Mouse (Mus musculus) forebrain, embryonic 11.5 days (tissue): ENCODE measurements at regions not wholly inside any gene's neighbourhood (a gene's known extent, or its start where the extent isn't known, plus 50 kb on each side); places are given as distances from the start of the nearest gene placed in this dataset.

ENCODE experiments used
- ATAC-seq: fragments of 200-750 bp; cut with Nextera tagmentation; replicated peaks from 2 replicates; pipeline ENCODE4 v1.8.0; 2017; ENCODE audit warnings: moderate TSS enrichment; ENCODE audit not compliant: low FRiP score
- DNase-seq: peaks from one replicate; pipeline ENCODE4 v3.0.0-alpha.2; 2017; ENCODE audit warnings: low spot score
- H3K27ac ChIP-seq: fragments of 300-500 bp; sonication (generic); 2 replicates; pipeline ENCODE4 v1.5.1; 2014; ENCODE audit warnings: low read depth, low read length
- H3K27me3 ChIP-seq: fragments of 300-500 bp; sonication (generic); 2 replicates; pipeline ENCODE4 v1.6.1; 2014; ENCODE audit warnings: mild to moderate bottlenecking, low read length, mixed read lengths; ENCODE audit not compliant: control insufficient read depth, insufficient read depth
- H3K36me3 ChIP-seq: fragments of 300-500 bp; sonication (generic); 2 replicates; pipeline ENCODE4 v1.6.1; 2014; ENCODE audit warnings: mild to moderate bottlenecking, low read length, moderate library complexity, mixed read lengths; ENCODE audit not compliant: control insufficient read depth, insufficient read depth
- H3K4me1 ChIP-seq: fragments of 300-500 bp; sonication (generic); replicated peaks from 2 replicates; pipeline ENCODE4 v1.6.1; 2014; ENCODE audit warnings: low read length, mixed read lengths; ENCODE audit not compliant: control insufficient read depth, insufficient read depth
- H3K4me2 ChIP-seq: fragments of 300-500 bp; sonication (generic); 2 replicates; pipeline ENCODE4 v1.6.1; 2014; ENCODE audit warnings: low read depth, mild to moderate bottlenecking, low read length, moderate library complexity, mixed read lengths; ENCODE audit not compliant: severe bottlenecking
- H3K4me3 ChIP-seq: fragments of 300-500 bp; sonication (generic); 2 replicates; pipeline ENCODE4 v1.5.1; 2014; ENCODE audit warnings: low read depth, low read length
- H3K9ac ChIP-seq: fragments of 300-500 bp; sonication (generic); 2 replicates; pipeline ENCODE4 v1.6.1; 2014; ENCODE audit warnings: low read length
- H3K9me3 ChIP-seq: fragments of 300-500 bp; sonication (generic); 2 replicates; pipeline ENCODE4 v1.6.1; 2016; ENCODE audit warnings: low read length, mixed read lengths; ENCODE audit not compliant: control insufficient read depth
- WGBS: fragments of 180-500 bp; shearing (Covaris S2); extraction: QIAGEN DNeasy Blood & Tissue Kit; methylation state at CpG from one replicate; pipeline ENCODE4 v1.1.7; 2014; 5-methylcytosine and 5-hydroxymethylcytosine counted together

GRCm38 (mm10) chr2:80793345-80794147 is 176.5 kb downstream of the Nup35 start:
- 82% methylated on average over 14 of the region's 14 CpGs for WGBS
- no peak for DNase-seq
- no peak overlapping the region for H3K9ac ChIP-seq
- H3K4me1 ChIP-seq, result no peaks in the 10 kb centered on the region; the same call in 1 of the 2 replicates
- no peak overlapping the region for H3K27ac ChIP-seq
- no peaks in the 10 kb centered on the region for H3K36me3 ChIP-seq
- no peaks in the 10 kb centered on the region for H3K27me3 ChIP-seq
- no peak overlapping the region for H3K4me3 ChIP-seq
- no peaks in the 10 kb centered on the region for H3K9me3 ChIP-seq
- ATAC-seq, result no peak
- no peak overlapping the region for H3K4me2 ChIP-seq

GRCm38 (mm10) chr2:80794148-80794507 is 177.1 kb downstream of the Nup35 start:
- no peak for ATAC-seq
- Histone ChIP-seq H3K4me1 (no peaks in the 10 kb centered on the region; the same call in 1 of the 2 replicates), H3K27ac (no peak overlapping the region), H3K4me2 (no peak overlapping the region), H3K4me3 (no peak overlapping the region), H3K9me3 (no peaks in the 10 kb centered on the region), H3K36me3 (no peaks in the 10 kb centered on the region), H3K9ac (no peak overlapping the region), H3K27me3 (no peaks in the 10 kb centered on the region)
- 77% methylated on average over 7 of the region's 7 CpGs for WGBS
- no peak for DNase-seq

GRCm38 (mm10) chr2:80819268-80819667 is 202.2 kb downstream of the Nup35 start:
- no peaks in the 10 kb centered on the region for H3K36me3 ChIP-seq
- no peaks in the 10 kb centered on the region for H3K27me3 ChIP-seq
- no peak overlapping the region for H3K9ac ChIP-seq
- ATAC-seq (no peak), DNase-seq (no peak)
- no peak overlapping the region for H3K4me2 ChIP-seq
- H3K4me1 ChIP-seq, result no peaks in the 10 kb centered on the region
- WGBS, result 91% methylated on average over 2 of the region's 2 CpGs
- no peaks in the 10 kb centered on the region for H3K9me3 ChIP-seq
- H3K4me3 ChIP-seq, result no peak overlapping the region
- no peak overlapping the region for H3K27ac ChIP-seq

- no peak for ATAC-seq
- 29% methylated on average over 1 of the region's 1 CpGs for WGBS
- Histone ChIP-seq H3K4me3 (no peak overlapping the region), H3K27me3 (no peaks in the 10 kb centered on the region), H3K27ac (no peak overlapping the region), H3K36me3 (no peaks in the 10 kb centered on the region), H3K4me2 (no peak overlapping the region), H3K4me1 (no peaks in the 10 kb centered on the region), H3K9ac (no peak overlapping the region), H3K9me3 (no peaks in the 10 kb centered on the region)
- no peak for DNase-seq
Observed at GRCm38 (mm10) chr2:80851056-80851455, 234.0 kb downstream of the Nup35 start.

GRCm38 (mm10) chr2:80855214-80855613 is 238.2 kb downstream of the Nup35 start:
- Histone ChIP-seq H3K4me2 (no peak overlapping the region), H3K36me3 (no peaks in the 10 kb centered on the region), H3K9me3 (no peaks in the 10 kb centered on the region), H3K27me3 (no peaks in the 10 kb centered on the region), H3K4me1 (no peaks in the 10 kb centered on the region), H3K4me3 (no peak overlapping the region), H3K27ac (no peak overlapping the region), H3K9ac (no peak overlapping the region)
- ATAC-seq (no peak), DNase-seq (no peak)
- 79% methylated on average over 4 of the region's 4 CpGs for WGBS

GRCm38 (mm10) chr2:80870046-80870445 is 253.0 kb downstream of the Nup35 start:
- WGBS, result 84% methylated on average over 8 of the region's 9 CpGs
- no peak for DNase-seq

GRCm38 (mm10) chr2:80870458-80870857 is 253.4 kb downstream of the Nup35 start:
- ATAC-seq (no peak), DNase-seq (no peak)
- H3K27ac ChIP-seq, result no peak overlapping the region
- no peaks in the 10 kb centered on the region for H3K36me3 ChIP-seq
- H3K9me3 ChIP-seq, result no peaks in the 10 kb centered on the region
- H3K27me3 ChIP-seq, result no peaks in the 10 kb centered on the region
- H3K4me2 ChIP-seq, result no peak overlapping the region
- no peak overlapping the region for H3K9ac ChIP-seq
- 76% methylated on average over 6 of the region's 6 CpGs for WGBS
- H3K4me3 ChIP-seq, result no peak overlapping the region
- H3K4me1 ChIP-seq, result no peaks in the 10 kb centered on the region

More at GRCm38 (mm10) chr2:80870046-80870445, 253.0 kb downstream of the Nup35 start:
- no peak overlapping the region for H3K9ac ChIP-seq
- H3K36me3 ChIP-seq, result no peaks in the 10 kb centered on the region
- H3K4me3 ChIP-seq, result no peak overlapping the region
- no peak overlapping the region for H3K4me2 ChIP-seq
- H3K27me3 ChIP-seq, result no peaks in the 10 kb centered on the region
- H3K27ac ChIP-seq, result no peak overlapping the region
- no peak for ATAC-seq
- H3K9me3 ChIP-seq, result no peaks in the 10 kb centered on the region
- H3K4me1 ChIP-seq, result no peaks in the 10 kb centered on the region

- no peaks in the 10 kb centered on the region for H3K9me3 ChIP-seq
- no peak overlapping the region for H3K4me3 ChIP-seq
- H3K27me3 ChIP-seq, result no peaks in the 10 kb centered on the region
- no peak overlapping the region for H3K9ac ChIP-seq
- H3K27ac ChIP-seq, result no peak overlapping the region
- H3K4me2 ChIP-seq, result no peak overlapping the region
- no peaks in the 10 kb centered on the region for H3K36me3 ChIP-seq
- 91% methylated on average over 6 of the region's 6 CpGs for WGBS
- no peak for ATAC-seq
- DNase-seq, result no peak
- no peaks in the 10 kb centered on the region for H3K4me1 ChIP-seq
Observed at GRCm38 (mm10) chr2:80871356-80871755, 254.3 kb downstream of the Nup35 start.

- Histone ChIP-seq H3K27me3 (no peaks in the 10 kb centered on the region), H3K4me1 (no peaks in the 10 kb centered on the region), H3K4me2 (no peak overlapping the region), H3K9me3 (no peaks in the 10 kb centered on the region), H3K9ac (no peak overlapping the region), H3K4me3 (no peak overlapping the region), H3K27ac (no peak overlapping the region), H3K36me3 (no peaks in the 10 kb centered on the region)
- DNase-seq, result no peak
- WGBS, result 88% methylated on average over 2 of the region's 2 CpGs
- ATAC-seq, result no peak
Observed at GRCm38 (mm10) chr2:80878437-80878836, 261.4 kb downstream of the Nup35 start.
